Mouse (Mus musculus) neutrophil, adult 83 days (primary cell): Measurements from ENCODE around the gene Hbq1a. TPM values are rescaled to one million over a fixed set of nuclear protein-coding genes. Genes with fewer than 3 reads are reported as not detected.

Experiments used
- total RNA-seq, 2 experiments: library from RNA; stranded (reverse); gene quantifications; one replicate each; pipeline ENCODE4 v1.2.4; 2023

The Hbq1a gene
- total RNA-seq, result not detected

GRCm38 (mm10) chr11:32299865-32300264 lies at the start of gene Hbq1a:
TSS of gene Hbq1a (plus strand) at chr11:32300069.

GRCm38 (mm10) chr11:32267188-32267884 lies 32.5 kb upstream of the Hbq1a start, which contains the start of gene Nprl3:
TSS of gene Nprl3 (minus strand) at chr11:32267707.

GRCm38 (mm10) chr11:32276347-32276746 lies 23.5 kb upstream of the Hbq1a start, which contains the start of gene Hba-x:
TSS of gene Hba-x (plus strand) at chr11:32276400.

GRCm38 (mm10) chr11:32283091-32283777 lies 16.6 kb upstream of the Hbq1a start, which contains the start of gene Hba-a1:
TSS of gene Hba-a1 (plus strand) at chr11:32283511.

GRCm38 (mm10) chr11:32286695-32287492 lies 13.0 kb upstream of the Hbq1a start, which contains the start of gene Hbq1b:
TSS of gene Hbq1b (plus strand) at chr11:32286965.

GRCm38 (mm10) chr11:32296203-32296602 lies 3.7 kb upstream of the Hbq1a start, which contains the start of gene Hba-a2:
TSS of gene Hba-a2 (plus strand) at chr11:32296489.

GRCm38 (mm10) chr11:32347607-32348432 lies 48.0 kb downstream of the Hbq1a start, which contains the start of gene Sh3pxd2b:
TSS of gene Sh3pxd2b (plus strand) at chr11:32347820.

Other genes with a start within 250 kb of the Hbq1a start
- gene Il9r, start 99.8 kb upstream of the Hbq1a start, total RNA-seq, result under 1 TPM; 0.09 to 0.18 TPM
- 10 to 100 TPM; 12.7 to 13.7 TPM for gene Snrnp25, start 94.7 kb upstream of the Hbq1a start, total RNA-seq
- under 1 TPM; 0.59 to 0.60 TPM for gene Rhbdf1, start 77.8 kb upstream of the Hbq1a start, total RNA-seq
- gene Mpg, start 73.6 kb upstream of the Hbq1a start, total RNA-seq, result 1 to 10 TPM; 6.5 to 8.1 TPM
- 10 to 100 TPM; 12.6 to 18.4 TPM for gene Nprl3, start 32.4 kb upstream of the Hbq1a start, total RNA-seq
- not detected for gene Hba-x, start 23.7 kb upstream of the Hbq1a start, total RNA-seq
- 1,000 to 10,000 TPM in 1 of 2 experiments, 100 to 1,000 TPM in 1; 698 to 1,330 TPM for gene Hba-a1, start 16.6 kb upstream of the Hbq1a start, total RNA-seq
- gene Hbq1b, start 13.1 kb upstream of the Hbq1a start, total RNA-seq, result 1 to 10 TPM; 2.6 to 5.5 TPM
- 100 to 1,000 TPM; 250 to 473 TPM for gene Hba-a2, start 3.6 kb upstream of the Hbq1a start, total RNA-seq
- gene Sh3pxd2b, start 47.8 kb downstream of the Hbq1a start, total RNA-seq, result 1 to 10 TPM; 3.6 to 5.6 TPM
- gene Ubtd2, start 155.3 kb downstream of the Hbq1a start, total RNA-seq, result 1 to 10 TPM; 1.5 to 2.3 TPM
- 1 to 10 TPM in 1 of 2 experiments, under 1 TPM in 1; 0.57 to 1.3 TPM for gene Efcab9, start 232.0 kb downstream of the Hbq1a start, total RNA-seq
- 100 to 1,000 TPM; 143 to 170 TPM for gene Stk10, start 233.2 kb downstream of the Hbq1a start, total RNA-seq